ENCODE assay signal across 9 mouse cellular contexts in the genomic region with DNA sequence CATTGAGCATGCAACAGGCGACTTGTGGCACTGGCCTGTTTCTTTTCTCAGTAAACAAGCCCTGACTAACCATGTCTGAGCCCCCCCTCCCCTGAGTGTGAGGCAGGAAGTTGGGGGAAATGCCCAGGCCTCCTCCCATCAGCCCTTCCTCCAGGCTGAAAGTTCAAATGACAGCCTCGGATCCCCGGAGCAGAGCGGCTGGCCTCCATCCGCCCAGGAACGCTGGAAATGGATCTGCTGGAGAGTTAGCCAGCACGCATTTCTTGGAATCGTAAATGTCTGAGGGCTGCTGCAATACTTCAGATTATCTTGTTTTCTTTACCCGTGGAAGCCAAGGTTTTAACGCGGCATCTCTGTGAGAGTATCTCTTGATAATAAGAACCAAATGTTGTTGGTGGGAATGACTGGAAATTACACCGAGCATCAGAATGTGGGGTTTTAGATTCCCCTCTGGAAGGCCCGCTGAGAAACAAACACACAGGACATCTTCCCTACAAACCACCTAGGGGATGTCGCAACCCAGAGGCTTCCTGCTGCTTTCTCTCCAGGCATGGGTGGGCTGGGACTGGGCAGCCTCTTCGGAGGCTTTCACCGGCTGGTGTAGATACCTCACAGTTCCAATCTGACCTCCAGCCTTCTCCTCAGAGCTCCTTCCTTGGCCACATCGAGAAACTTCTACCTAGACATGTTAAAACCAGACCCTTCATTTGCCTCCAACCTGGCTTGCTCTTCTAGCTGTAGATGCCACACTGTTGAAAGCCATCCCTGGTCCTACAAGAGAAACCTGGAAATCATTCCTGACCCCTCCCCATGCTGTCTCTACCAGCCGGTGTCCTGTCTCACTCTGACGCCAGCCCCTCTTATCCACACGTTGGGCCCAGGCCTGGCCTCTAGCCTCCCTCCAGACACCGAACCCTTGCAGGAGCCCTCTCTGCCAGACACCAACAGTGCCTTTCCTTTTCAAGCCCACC. TPM values are rescaled to one million over a fixed set of nuclear protein-coding genes. Genes with fewer than 3 reads are reported as not detected.
DNase-seq lines count a peak whose midpoint lies in the region; ATAC-seq lines count a peak whose summit lies in the region.
"Had no signal": no experiment of that assay in that cellular context is flagged by ENCODE, and none has a peak within 500 bp of the region (broad histone marks: within the 10 kb centered on the region; RNA-seq: fewer than 3 reads in every experiment).

No protein-coding gene starts in this region.

- WGBS in heart, embryonic 14.5 days = 33% methylated on average over 21 of the region's 21 CpGs
- WGBS in limb, embryonic 11.5 days = 26% methylated on average over 21 of the region's 21 CpGs

- peak; percentile 77 for DNase-seq in urinary bladder, postnatal 14 days (ENCODE audit: low spot score)
- no peak for DNase-seq in urinary bladder, postnatal 10 days (ENCODE audit: low spot score)
- peak; percentile 64 for DNase-seq in limb, embryonic 11.5 days (ENCODE audit: low spot score)
- peak; percentile 36 for DNase-seq in yolk sac, embryonic 10.5 days (ENCODE audit: low spot score)
- no peak for DNase-seq in layer of hippocampus, adult 8-10 months (ENCODE audit: low spot score in 2 of 2)
- no peak for DNase-seq in spleen, postnatal 14 days (ENCODE audit: low spot score in 2 of 2)

- no peaks in the 10 kb centered on the region for H3K36me3 ChIP-seq in heart, embryonic 14.5 days (ENCODE audit: control insufficient read depth, insufficient read depth, low read length)
- H3K36me3 ChIP-seq in limb, embryonic 11.5 days (ENCODE audit: control insufficient read depth, insufficient read depth, low read length) = no peaks in the 10 kb centered on the region

- no peak overlapping the region for H3K4me2 ChIP-seq in heart, embryonic 14.5 days (ENCODE audit: low read length)
- H3K4me2 ChIP-seq in limb, embryonic 11.5 days (ENCODE audit: low read depth, severe bottlenecking) = no peak overlapping the region

- H3K4me1 ChIP-seq in heart, embryonic 14.5 days (ENCODE audit: control insufficient read depth in 2 of 2, insufficient read depth in 2 of 2, low read length in 2 of 2) = peaks cover 13 to 17% of the 10 kb centered on the region in 2 experiments
- H3K4me1 ChIP-seq in limb, embryonic 11.5 days (ENCODE audit: control insufficient read depth, insufficient read depth, low read length) = peaks cover 41% of the 10 kb centered on the region

- H3K9ac ChIP-seq in heart, embryonic 14.5 days (ENCODE audit: low read length) = no peak overlapping the region
- no peak overlapping the region; the same call in 1 of the 2 replicates for H3K9ac ChIP-seq in limb, embryonic 11.5 days (ENCODE audit: low read length)

- ATAC-seq in heart, embryonic 14.5 days (ENCODE audit: insufficient number of reproducible peaks, insufficient read depth, low FRiP score, low read depth) = no peak
- ATAC-seq in limb, embryonic 11.5 days (ENCODE audit: insufficient number of reproducible peaks, low FRiP score, low TSS enrichment, low read depth) = no peak
- ATAC-seq in megakaryocyte, adult 5-6 weeks (ENCODE audit: poor library complexity, severe bottlenecking) = no peak

- peaks cover 36% of the 10 kb centered on the region for H3K27me3 ChIP-seq in heart, embryonic 14.5 days (ENCODE audit: control insufficient read depth, insufficient read depth, low read length)
- no peaks in the 10 kb centered on the region for H3K27me3 ChIP-seq in limb, embryonic 11.5 days (ENCODE audit: control insufficient read depth, insufficient read depth, low read length)

- no peak overlapping the region for H3K4me3 ChIP-seq in heart, embryonic 14.5 days (ENCODE audit: control insufficient read depth in 1 of 2, insufficient read depth in 1 of 2, low read depth in 1 of 2, low read length in 2 of 2)
- no peak overlapping the region for H3K4me3 ChIP-seq in limb, embryonic 11.5 days (ENCODE audit: low read depth, low read length)

- H3K27ac ChIP-seq in heart, embryonic 14.5 days (replicated peaks in 1 of 2; ENCODE audit: control insufficient read depth in 1 of 2, insufficient read depth in 1 of 2, low read depth in 2 of 2, low read length in 2 of 2) = peak overlapping the region; percentile 10 to 44; a peak in 1 of 4 replicates
- H3K27ac ChIP-seq in limb, embryonic 11.5 days (replicated peaks; ENCODE audit: low read depth, low read length) = no peak overlapping the region

- H3K9me3 ChIP-seq in heart, embryonic 14.5 days (ENCODE audit: control insufficient read depth, low read length) = 0 out of 2 replicates have a peak, but pooled peaks cover under 1% of the 10 kb centered on the region
- H3K9me3 ChIP-seq in limb, embryonic 11.5 days (ENCODE audit: control insufficient read depth, low read length) = no peaks in the 10 kb centered on the region

RNA-seq across cellular contexts. Expression of a gene that starts 31.1 kb away (rescaled TPM):
- not detected in 2 replicates for polyA plus RNA-seq in heart, embryonic 14.5 days (2014; fragmentation: Nextera tagmentation; extraction: Ambion mirVana)
- polyA plus RNA-seq in limb, embryonic 11.5 days (2014; fragmentation: Nextera tagmentation; extraction: Ambion mirVana) = 0.95 TPM in 2 replicates
- total RNA-seq in megakaryocyte, adult 5-6 weeks (2015) = not detected in 2 replicates
- total RNA-seq in megakaryocyte, adult 5-6 weeks (2017) = not detected in 2 replicates
- total RNA-seq in layer of hippocampus, adult 8-10 months (2022) = under 1 TPM in 1 of 4 experiments, not detected in 3; 0.32 TPM
- total RNA-seq: gastrocnemius, postnatal 36 days had no signal

RNA-seq across cellular contexts. Expression of a gene that starts 31.2 kb away (rescaled TPM):
- 0.04 and 0.09 TPM in 2 replicates for polyA plus RNA-seq in heart, embryonic 14.5 days (2014; fragmentation: Nextera tagmentation; extraction: Ambion mirVana)
- polyA plus RNA-seq in limb, embryonic 11.5 days (2014; fragmentation: Nextera tagmentation; extraction: Ambion mirVana) = 0.04 and 0.06 TPM in 2 replicates
- not detected in 2 replicates for total RNA-seq in megakaryocyte, adult 5-6 weeks (2015)
- not detected in 2 replicates for total RNA-seq in megakaryocyte, adult 5-6 weeks (2017)
- total RNA-seq in layer of hippocampus, adult 8-10 months (2022) = under 1 TPM in 2 of 4 experiments, not detected in 2; 0.10 to 0.43 TPM
- total RNA-seq: gastrocnemius, postnatal 36 days had no signal

RNA-seq across cellular contexts. Expression of a gene that starts 42.8 kb away (rescaled TPM):
- polyA plus RNA-seq in heart, embryonic 14.5 days (2014; fragmentation: Nextera tagmentation; extraction: Ambion mirVana) = 128 and 162 TPM in 2 replicates
- 273 and 276 TPM in 2 replicates for polyA plus RNA-seq in limb, embryonic 11.5 days (2014; fragmentation: Nextera tagmentation; extraction: Ambion mirVana)
- 0.07 and 0.34 TPM in 2 replicates for total RNA-seq in megakaryocyte, adult 5-6 weeks (2015)
- not detected in 2 replicates for total RNA-seq in megakaryocyte, adult 5-6 weeks (2017)
- 10 to 100 TPM; 13.0 to 19.7 (median 16.1) TPM for total RNA-seq in layer of hippocampus, adult 8-10 months (2022)

Comparison
In these comparisons a context has a peak if more than half of its experiments do, and no peak if none do; other contexts are left out.
1. DNase-seq: peak in urinary bladder, postnatal 14 days (single experiment), limb, embryonic 11.5 days (single experiment) and yolk sac, embryonic 10.5 days (single experiment); none in urinary bladder, postnatal 10 days (single experiment), layer of hippocampus, adult 8-10 months (0 of 2) and spleen, postnatal 14 days (0 of 2).
2. RNA of a gene that starts 42.8 kb away (total RNA-seq): 13.0 to 19.7 TPM in layer of hippocampus, adult 8-10 months; 0.07 to 0.34 TPM in megakaryocyte, adult 5-6 weeks; every median in the first group is over 10 times any median in the second.